Mouse (Mus musculus) embryo, embryonic 10.5 days (tissue): ENCODE data around the gene Tgfb3.
A peak's percentile ranks its signal among the peaks of the same experiment; 100 is the strongest.

Experiments used
- DNase-seq: peaks from one replicate; pipeline ENCODE4 v3.0.0-alpha.2; 2015; ENCODE audit warnings: low spot score

The Tgfb3 gene

DNA sequence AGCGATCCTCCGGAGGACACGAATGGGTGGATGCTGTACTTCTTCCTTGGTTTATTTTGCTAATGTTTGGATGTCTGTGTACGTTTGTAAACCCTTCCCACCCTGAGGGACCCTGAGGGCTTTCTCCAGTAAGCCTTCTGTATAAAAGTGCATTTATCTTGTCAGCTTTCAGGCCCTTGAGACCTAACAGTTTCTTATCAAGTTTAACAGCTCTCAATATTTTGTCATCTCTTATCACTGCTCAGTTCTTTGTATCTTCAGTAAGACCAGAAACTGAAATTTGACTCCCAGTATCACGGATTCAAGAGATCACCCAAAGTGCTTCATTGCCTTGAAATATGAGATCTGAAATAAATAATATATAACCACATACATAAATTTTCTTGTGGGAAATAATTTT is 47.9 kb downstream of the Tgfb3 start:
- no peak for DNase-seq

DNA sequence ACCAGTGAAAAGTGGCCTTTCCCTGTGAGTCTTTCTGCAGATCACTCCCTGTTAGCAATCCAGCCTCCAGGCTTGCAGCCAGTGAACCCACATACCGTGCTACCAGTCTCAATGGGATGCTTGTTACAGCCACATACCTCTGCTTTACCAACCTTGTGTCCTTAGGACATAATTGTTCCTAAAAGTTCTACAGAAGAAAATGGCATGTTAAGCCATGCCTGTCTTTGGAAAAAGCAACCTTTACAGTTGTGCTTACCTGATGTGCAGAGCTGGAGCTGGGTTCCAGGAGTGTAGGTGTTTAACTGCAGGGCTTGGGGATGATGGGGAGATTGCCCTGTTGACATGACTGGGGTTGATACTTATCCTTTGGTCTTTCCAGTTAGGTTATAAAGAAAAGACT is 51.1 kb downstream of the Tgfb3 start:
- DNase-seq = no peak

DNA sequence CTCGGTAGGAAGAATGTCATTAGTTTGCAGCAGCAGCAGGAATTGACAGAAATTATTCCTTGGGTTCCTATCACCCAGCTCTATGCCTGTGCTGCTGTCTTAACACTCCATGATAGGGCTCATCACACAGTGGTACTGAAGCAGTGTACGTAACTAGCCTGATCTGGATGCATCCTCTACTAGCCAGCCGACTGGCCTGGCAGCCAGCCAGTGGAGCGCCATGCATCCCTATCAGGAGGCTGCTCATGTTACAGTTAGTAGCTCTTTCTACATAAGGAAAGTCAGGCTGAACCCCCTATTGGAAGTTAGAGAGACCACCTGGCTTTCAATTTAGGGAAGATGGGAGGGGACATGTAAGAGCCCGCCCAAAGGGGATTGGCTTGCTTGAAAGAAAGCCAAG is 51.8 kb downstream of the Tgfb3 start:
- no peak for DNase-seq

DNA sequence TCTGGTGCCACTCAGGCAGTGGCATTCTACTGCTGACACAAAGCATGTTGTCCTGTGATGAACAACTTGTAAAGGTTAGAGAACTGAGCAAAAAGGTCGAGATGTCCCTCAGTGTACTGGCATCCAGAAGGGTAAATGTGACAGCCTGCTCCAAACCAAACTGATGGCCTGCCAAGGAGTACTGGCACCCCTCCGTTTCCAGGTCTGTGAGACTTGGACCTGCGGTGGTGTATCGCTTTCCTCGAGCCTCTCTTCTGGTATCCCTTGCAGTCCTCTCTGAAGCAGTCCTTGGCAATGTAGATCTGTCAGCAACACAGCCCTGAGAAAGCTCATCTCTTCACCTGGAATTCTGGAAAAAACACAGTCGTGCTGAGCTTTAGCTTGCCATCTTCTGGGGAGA is 53.4 kb downstream of the Tgfb3 start:
- no peak for DNase-seq

DNA sequence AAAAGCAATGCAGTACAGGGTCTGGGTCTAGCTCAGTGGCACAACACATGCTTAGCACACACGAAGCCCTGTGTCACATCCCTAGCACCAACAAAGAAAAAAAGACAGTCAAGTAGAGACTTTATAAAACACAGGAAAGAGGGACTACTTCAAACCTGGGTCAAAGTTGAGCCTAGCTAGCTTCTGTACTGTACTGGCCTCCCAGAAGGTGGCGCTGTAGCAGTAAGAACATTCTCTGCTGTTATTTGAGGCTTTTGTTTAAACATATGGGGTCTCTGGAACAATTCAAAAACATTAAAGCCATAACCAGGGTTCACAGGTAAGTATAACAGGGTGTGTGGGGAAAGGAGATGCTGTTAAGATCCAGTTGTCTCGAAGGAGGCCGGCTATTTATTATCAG is 54.4 kb downstream of the Tgfb3 start:
- DNase-seq = peak; percentile 74

DNA sequence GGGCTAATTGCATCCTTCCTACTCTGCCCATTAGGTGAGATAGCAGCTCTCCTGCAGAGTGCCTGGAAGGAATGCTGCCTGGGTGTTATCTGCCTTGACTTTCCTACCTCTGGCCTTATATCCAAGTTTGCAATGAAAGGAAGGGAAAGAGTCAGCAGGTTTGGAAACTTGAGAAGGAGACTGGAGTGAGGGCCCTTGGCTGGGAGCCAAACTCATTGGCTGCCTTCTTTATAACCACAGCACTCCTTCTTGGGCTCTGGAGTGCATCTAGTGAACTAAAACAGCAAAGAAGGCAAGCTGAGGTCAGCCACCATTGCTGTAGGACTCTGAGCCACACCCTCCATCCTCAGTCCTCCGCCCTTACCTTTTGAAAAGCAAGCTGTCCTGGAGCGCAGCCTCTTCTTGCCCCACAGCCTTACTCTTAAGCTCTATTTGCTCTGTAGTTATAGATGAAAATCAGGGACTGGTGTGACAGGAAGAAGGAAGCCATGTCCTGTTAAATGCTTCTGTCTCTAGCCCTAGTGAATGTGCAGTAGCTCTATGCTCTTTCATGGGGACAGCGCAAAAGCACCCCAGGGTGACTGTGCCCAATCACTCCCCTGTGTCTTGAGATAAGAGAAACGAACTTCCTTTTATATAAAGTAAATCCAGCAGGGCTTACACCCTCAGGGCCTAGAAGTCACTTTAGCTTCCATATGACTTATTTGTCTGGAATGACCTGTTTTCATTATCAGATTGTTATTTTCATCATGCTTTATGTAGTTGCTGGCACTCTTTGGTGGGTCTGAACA is 55.6 kb downstream of the Tgfb3 start:
- no peak for DNase-seq

DNA sequence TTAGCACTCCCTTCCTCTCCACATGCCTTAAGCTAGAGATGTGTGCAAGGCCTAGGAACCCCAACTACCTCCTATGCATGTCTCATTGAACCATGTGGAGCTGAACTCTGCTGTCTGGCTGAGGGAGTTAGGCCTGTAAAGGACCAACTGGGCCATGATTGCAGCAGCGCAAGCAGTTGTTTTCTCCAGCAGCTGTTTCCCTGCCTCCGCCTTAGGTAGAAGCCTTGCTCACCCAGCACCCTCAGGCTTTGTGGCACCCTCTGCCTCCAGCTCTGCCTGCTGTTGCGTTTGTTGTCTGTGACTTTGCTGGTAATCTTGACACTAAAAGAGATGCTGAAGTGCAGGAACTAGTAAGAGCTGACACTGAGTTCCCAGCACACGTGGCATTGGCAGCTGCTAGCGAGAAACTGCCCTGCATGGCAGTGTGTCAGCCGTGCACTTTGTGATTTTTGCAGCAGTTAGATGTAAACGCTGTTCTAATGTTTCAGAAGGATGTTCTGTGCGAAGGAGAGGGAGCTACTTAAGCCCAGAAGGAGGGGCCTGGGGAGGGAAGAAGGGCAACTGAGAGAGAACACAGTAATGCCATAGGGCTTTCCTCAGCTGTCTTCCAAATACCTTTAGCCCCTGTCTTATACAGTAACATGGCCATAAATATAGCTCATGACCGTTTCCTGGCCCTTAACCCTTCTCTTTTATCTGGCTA is 56.4 kb downstream of the Tgfb3 start:
- no peak for DNase-seq

DNA sequence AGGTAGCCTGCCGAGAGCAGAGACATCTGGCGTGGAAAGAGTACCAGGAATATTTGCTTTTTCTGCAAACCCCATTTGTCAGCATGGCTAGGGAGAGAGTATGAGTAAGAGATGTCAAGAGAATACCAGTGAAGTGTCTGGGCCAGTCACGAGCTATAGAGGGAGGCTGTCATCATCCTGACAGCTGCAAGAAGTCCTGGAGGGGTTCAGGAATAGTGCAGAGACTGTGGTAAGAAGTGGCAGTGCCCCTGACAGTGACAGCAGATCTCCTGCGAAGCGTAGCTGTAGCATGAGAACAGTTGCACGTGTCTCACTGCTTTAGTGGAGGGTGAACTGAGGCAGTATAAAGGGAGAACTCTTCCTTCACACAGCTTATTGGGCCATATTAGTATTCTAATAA is 57.3 kb downstream of the Tgfb3 start:
- no peak for DNase-seq

DNA sequence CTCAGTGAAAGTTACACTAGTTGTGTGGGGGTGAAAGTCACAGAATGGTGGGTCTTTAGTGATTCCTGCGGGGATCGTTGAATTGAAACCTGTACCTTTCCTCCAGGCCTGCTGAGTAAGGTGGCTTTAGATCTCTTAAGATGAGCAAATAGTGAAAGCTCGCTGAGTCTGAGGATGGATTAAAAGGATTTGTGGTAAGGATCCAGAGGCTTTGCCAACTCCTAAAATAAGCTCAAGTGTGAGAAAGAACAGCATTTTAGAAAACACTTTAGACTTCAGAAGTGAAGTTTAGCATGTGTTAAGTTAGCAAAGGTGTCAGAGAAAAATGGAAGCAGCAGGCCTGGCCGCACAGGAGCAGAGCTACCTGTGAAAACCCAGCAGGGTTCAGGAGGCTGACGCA is 61.5 kb downstream of the Tgfb3 start:
- DNase-seq = no peak

DNA sequence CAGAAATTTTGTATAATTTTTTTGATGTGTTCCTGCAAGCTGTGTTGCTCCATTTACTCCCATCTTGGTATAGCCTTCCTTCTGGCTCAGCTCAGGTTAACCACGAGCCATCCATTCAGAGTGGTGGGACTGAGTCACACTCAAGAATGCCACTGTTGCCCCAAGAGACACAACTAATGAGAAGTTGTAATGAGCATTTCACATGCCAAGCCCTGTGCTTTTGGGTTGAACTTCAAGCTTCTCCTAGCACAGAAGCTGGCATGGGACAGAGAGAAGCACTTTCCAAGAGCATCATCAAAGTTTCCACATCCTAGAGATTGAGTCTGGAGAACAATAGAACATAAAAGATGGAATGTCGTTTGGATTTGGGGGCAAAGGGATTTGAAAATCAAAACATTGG is 63.7 kb downstream of the Tgfb3 start:
- no peak for DNase-seq

DNA sequence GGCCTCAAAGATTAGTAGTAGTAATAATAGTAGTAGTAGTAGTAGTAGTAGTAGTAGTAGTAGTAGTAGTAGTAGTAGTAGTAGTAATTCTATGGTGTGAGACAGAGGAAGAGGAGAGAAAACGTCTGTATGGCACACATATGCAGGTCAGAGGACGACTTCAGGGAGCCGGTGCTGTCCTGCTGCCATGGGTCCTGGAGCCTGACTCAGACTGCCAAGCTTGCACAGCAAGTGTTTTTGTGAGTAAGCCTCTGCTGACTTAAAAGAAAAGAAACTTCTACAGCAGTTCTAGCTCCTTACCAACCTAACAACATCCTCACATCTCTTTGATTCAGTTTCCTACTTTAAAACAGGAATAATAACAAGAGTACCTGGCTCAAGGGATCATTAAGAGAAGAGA is 64.2 kb downstream of the Tgfb3 start:
- DNase-seq = no peak

DNA sequence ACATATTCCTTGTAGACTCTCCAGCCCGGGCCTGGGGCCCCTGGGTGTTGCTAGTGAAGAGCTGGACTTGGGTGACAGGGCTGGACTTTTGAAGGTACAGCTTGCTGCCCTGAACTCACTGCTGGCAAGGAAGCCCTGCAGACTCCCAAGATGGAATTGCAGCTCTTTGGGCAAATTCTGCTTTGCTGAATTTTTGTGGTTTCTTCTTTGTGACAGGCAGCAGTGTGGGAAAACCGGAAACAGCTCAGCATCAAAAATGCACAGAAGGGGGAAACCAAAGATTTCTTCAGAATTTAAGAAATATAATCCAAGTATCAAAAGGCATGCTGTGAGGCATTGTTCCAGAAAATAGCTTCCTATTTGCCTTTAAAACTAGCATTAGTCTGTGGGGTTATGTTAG is 64.7 kb downstream of the Tgfb3 start:
- no peak for DNase-seq

DNA sequence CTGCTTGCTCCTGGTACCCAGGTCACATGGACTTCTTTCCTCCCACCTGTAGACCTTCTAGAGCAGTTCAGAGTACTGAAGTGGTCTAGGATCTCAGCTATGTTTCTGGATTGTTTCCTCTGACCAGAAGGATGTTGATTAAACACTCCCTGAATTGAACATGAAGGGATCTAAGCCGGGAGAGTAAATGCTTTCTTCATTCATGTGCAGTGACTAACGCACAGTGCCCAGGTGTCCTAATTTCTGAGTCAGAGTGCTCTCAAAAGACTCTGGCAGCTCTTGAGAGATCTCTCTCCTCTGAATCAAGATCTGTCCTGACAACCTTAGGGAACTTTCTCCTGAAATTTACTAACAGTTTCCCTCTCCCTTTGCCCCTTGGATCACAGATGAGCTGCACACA is 66.6 kb downstream of the Tgfb3 start:
- no peak for DNase-seq

DNA sequence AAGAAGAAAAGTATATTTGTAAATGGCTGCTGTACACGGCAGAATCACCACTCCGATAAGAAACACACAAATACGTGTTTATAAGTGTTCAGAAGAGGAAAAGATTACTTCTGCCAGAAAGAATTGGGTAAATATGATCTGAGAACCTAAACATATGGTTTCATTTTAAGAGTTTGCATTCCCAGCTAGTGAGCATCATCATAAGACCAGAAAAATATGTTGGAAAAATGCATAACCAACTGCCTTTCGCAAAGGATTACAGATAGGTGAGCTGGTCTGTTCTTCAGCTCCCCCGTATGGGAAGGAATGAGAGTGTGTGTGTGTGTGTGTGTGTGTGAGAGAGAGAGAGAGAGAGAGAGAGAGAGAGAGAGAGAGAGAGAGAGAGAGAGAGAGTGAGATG is 68.2 kb downstream of the Tgfb3 start:
- no peak for DNase-seq

DNA sequence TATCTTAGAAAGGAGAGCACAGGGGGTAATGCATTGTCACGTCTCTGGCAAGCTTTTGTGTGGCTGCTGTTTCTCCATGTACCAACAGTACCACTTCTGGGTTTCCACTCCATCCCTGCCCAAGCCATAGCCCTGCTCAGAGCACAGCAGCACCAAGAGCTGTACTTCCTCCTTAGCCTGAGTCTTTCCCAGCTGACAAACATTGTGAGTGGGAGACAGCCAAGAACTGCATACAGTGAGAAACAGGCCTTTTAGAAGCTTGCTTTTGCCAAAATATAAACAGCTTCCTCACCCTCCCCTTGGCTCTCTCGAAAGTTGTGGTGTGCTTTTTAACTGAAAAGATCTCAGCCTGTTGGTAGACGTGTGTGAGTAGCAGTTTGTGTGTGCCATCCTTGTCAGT is 71.5 kb downstream of the Tgfb3 start:
- no peak for DNase-seq
